Mouse (Mus musculus) embryonic facial prominence, embryonic 10.5 days (tissue): Measurements from ENCODE around the gene Itsn2. TPM values are rescaled to one million over a fixed set of nuclear protein-coding genes. Genes with fewer than 3 reads are reported as not detected.
"Not testable (repeated sequence)": the region's sequence is repeated elsewhere in the genome, so short reads cannot be mapped to it uniquely, and the experiment has no call there.

Experiments
- DNase-seq: peaks from one replicate; pipeline ENCODE4 v3.0.0-alpha.2; 2017; ENCODE audit warnings: low spot score
- H3K27ac ChIP-seq: fragments of 300-500 bp; sonication (generic); replicated peaks from 2 replicates; pipeline ENCODE4 v1.5.1; 2016; ENCODE audit warnings: mild to moderate bottlenecking
- H3K27me3 ChIP-seq: fragments of 300-500 bp; sonication (generic); replicated peaks from 2 replicates; pipeline ENCODE4 v1.6.1; 2016; ENCODE audit warnings: low read depth, mild to moderate bottlenecking; ENCODE audit not compliant: poor library complexity, severe bottlenecking
- H3K36me3 ChIP-seq: fragments of 300-500 bp; sonication (generic); replicated peaks from 2 replicates; pipeline ENCODE4 v1.6.1; 2016; ENCODE audit warnings: mild to moderate bottlenecking, moderate library complexity
- H3K4me1 ChIP-seq: fragments of 300-500 bp; sonication (generic); 2 replicates; pipeline ENCODE4 v1.6.1; 2016
- H3K4me3 ChIP-seq: fragments of 300-500 bp; sonication (generic); 2 replicates; pipeline ENCODE4 v1.5.1; 2016; ENCODE audit warnings: mild to moderate bottlenecking, moderate library complexity
- H3K9me3 ChIP-seq: fragments of 300-500 bp; sonication (generic); 2 replicates; pipeline ENCODE4 v1.6.1; 2016; ENCODE audit warnings: mild to moderate bottlenecking
- WGBS: fragments of 180-500 bp; shearing (Covaris S2); methylation state at CpG from one replicate; pipeline ENCODE4 v1.1.7; 2016; 5-methylcytosine and 5-hydroxymethylcytosine counted together
- polyA plus RNA-seq: library from polyadenylated mRNA; unstranded; fragments of >200 nt; fragmentation: Nextera tagmentation; extraction: Ambion mirVana; gene quantifications from 2 replicates; pipeline ENCODE4 v1.2.1, GENCODE M21; 2016

Itsn2 gene
- polyA plus RNA-seq, 1 experiment from 2014 or later: 17.6 TPM

DNA sequence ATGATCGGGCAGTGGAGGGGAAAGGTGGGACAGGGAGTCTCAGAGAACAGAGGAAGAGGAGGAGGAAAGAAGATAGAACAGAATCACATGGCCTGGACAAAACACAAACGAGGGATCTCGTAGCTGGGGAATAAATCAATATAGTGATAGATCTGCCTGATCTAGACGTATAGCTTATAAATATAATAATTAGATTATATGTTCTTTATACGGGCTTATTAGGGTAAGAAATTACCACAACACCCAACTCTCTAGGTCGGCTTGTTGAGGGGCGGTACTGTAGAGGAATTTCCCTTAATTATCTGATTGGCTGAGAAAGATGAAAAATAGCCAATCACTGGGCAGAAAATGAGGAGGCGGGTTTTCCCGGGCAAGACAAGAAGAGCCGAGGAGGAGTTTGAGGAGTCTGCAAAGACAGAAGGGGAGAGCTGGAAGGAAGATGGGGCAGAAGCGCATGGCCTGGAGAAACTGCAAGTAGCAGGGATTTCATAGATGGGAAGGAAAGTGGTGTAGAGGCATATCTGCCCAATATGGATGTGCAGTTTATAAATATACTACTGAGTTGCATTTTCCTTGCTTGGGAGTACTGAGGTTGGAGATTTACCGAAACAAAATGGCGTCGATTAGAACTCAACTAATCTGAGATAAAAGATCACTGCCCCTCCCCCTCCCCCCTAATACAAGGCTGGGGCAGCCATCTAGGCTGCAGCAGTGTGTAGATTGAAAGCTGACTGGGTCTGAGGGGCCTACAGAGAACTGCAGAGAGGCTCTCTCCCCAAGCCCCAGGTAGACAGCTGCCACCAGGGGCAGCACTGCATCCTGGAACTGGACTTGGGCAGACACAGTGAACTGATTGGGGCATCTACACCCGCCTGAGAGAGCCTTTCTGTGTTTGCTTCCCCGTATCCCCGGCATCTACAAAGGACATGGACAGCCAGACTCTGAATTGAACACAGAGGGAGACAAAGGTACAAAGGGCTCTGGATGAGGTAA, 127.6 kb downstream of the Itsn2 start:
- no peak overlapping the region for H3K4me3 ChIP-seq
- no peak overlapping the region; the same call in 1 of the 2 replicates for H3K27ac ChIP-seq
- H3K27me3 ChIP-seq: no peaks in the 10 kb centered on the region
- H3K36me3 ChIP-seq: no peaks in the 10 kb centered on the region
- no peaks in the 10 kb centered on the region for H3K9me3 ChIP-seq
- H3K4me1 ChIP-seq: peaks cover 7% of the 10 kb centered on the region; the same call in 1 of the 2 replicates
- 73% methylated on average over 17 of the region's 17 CpGs for WGBS
- DNase-seq: no peak

DNA sequence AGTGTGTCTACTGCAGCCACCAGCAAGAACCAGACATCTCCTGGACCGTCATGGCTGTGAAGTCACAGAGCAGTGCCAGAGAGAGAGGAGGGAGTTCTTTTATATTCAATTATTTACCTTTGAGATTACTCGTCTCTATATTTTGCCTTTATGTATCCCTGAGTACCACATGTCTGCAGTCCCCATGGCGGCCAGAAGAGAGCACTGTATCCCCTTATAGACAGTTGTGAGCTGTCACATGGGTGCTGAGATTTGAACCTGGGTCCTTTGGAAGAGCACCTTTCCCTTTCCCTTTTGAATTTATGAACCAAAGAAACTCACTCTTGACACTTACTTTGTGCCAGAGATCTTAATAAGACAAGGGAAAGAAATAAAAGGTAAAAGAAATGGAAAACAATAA, 136.7 kb downstream of the Itsn2 start:
- no peak for DNase-seq
- WGBS: 91% methylated on average over 3 of the region's 3 CpGs
- Histone ChIP-seq H3K27ac (no peak overlapping the region), H3K4me3 (no peak overlapping the region), H3K9me3 (no peaks in the 10 kb centered on the region), H3K4me1 (no peaks in the 10 kb centered on the region), H3K27me3 (no peaks in the 10 kb centered on the region), H3K36me3 (no peaks in the 10 kb centered on the region)

DNA sequence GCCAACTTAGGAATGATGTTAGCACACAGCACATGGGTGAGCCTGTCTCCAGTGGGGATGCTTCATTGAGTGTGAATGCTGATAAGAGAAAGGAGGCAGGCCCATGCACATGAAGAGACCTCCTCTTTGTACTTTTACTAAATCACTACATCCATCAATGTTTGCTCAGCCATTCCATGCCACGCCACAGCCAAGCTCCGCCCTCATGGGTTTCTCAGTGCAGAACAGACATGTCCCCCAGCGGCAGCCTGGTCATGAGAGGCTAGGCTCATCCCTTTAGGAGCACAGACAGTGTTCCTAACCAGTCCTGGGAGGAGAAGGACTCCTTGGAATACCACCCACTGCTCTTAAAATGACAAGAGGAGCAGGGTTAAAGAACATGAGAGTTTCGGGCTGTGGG, 139.2 kb downstream of the Itsn2 start:
- H3K4me3 ChIP-seq: no peak overlapping the region
- no peak overlapping the region for H3K27ac ChIP-seq
- DNase-seq: no peak
- 0 out of 2 replicates have a peak, but pooled peaks cover 5% of the 10 kb centered on the region for H3K27me3 ChIP-seq
- no peaks in the 10 kb centered on the region for H3K9me3 ChIP-seq
- WGBS: 76% methylated on average over 4 of the region's 4 CpGs
- H3K36me3 ChIP-seq: no peaks in the 10 kb centered on the region
- H3K4me1 ChIP-seq: no peaks in the 10 kb centered on the region

DNA sequence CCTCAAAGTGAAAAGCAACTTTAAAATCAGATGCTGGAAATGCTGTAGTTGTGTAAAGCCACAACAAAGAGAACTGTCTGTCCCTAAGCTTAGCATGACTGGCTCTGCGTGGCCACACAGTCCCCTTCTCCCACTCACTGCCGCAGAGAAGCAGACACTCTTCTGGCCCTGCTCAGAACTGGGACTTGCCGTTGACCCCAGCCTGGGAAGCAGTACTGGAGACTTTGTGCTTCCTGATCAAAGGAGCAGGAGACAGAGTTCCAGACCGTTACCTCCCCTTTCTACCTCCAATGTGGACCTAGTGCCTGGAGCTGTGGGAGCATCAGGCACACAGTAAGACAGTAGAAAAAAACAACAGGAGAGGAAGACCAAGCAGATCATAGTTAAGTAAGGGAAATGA, 139.9 kb downstream of the Itsn2 start:
- 0 out of 2 replicates have a peak, but pooled peaks cover 5% of the 10 kb centered on the region for H3K27me3 ChIP-seq

DNA sequence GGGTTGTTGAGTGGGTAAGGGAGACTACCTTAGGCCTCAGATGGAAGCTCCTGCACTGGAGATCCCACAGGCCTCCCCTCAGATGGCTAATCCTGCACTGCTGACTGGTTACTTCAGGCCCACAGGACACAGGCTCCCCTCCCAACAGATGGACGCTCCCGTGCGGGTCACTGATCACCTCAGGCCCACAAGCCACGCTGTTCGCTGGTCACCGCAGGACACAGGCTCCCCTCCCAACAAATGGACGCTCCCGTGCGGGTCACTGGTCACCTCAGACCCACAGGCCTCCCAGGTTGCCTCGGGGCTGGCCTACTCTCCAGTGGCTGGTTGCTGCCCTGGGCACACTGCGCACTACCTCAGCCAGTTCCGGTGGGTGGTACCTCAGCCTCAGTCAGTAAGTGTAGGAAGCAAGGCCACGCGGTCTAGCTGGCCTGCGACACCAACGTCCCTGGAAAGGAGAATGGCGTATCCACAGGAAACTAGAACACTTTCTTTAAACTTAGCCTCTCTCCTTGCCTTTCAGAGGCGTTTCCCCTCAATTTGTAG, 145.7 kb downstream of the Itsn2 start, which contains the start of gene Fam228a:
TSS of gene Fam228a (minus strand) at position 400 of the 546 bp plus-strand sequence.
- Histone ChIP-seq H3K4me3 (no peak within 1 kb of the TSS), H3K36me3 (no peaks in the 10 kb centered on the region), H3K27me3 (0 out of 2 replicates have a peak, but pooled peaks cover 5% of the 10 kb centered on the region), H3K9me3 (no peaks in the 10 kb centered on the region), H3K4me1 (no peaks in the 10 kb centered on the region), H3K27ac (no peak within 1 kb of the TSS)
- DNase-seq: no peak
- WGBS: 89% methylated on average over 18 of the region's 18 CpGs

More for the DNA sequence above, 139.9 kb downstream of the Itsn2 start:
- Histone ChIP-seq H3K9me3 (no peaks in the 10 kb centered on the region), H3K4me1 (no peaks in the 10 kb centered on the region), H3K4me3 (no peak overlapping the region), H3K27ac (no peak overlapping the region), H3K36me3 (no peaks in the 10 kb centered on the region)
- DNase-seq: no peak
- 68% methylated on average over 4 of the region's 4 CpGs for WGBS

DNA sequence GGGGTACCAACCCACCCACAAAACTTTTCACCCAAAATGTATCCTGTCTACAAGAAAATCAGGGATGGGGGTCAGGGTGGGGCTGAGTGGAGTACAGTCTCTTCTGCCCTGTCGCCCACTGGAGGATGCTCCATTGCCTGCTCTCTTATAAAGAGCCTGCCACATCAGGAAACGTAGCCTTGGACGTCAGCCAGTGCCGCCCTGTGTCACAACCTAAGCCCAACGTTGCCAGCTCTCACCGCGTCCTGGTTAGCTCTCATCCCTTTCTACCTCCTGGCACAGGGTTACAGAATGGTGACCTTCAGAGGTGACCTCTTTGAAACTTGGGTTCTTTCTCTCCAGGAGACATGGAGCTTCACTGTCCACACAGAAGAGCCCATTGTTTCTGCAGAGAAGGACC, 148.4 kb downstream of the Itsn2 start:
- H3K27me3 ChIP-seq: no peaks in the 10 kb centered on the region
- H3K9me3 ChIP-seq: no peaks in the 10 kb centered on the region
- H3K36me3 ChIP-seq: no peaks in the 10 kb centered on the region
- no peak for DNase-seq
- no peaks in the 10 kb centered on the region for H3K4me1 ChIP-seq
- 74% methylated on average over 7 of the region's 7 CpGs for WGBS
- no peak overlapping the region for H3K4me3 ChIP-seq
- no peak overlapping the region for H3K27ac ChIP-seq

DNA sequence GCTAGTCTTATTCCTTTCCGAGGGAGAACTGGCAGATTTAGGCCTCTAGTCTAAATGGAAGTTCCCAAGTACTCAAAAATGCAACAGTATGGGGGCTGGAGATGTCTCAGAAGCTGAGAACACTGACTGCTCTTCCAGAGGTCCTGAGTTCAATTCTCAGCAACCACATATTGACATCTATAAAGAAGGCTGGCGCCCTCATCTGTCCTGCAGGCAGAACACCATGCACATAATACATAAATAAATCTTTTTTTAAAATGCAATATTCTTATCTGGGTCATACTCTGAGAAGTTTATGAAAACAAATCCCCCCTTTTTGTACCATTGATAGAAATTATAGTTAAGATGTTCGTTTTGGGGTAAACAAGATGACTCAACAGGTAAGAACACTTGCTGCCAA, 149.7 kb downstream of the Itsn2 start:
- H3K4me1 ChIP-seq: no peaks in the 10 kb centered on the region

DNA sequence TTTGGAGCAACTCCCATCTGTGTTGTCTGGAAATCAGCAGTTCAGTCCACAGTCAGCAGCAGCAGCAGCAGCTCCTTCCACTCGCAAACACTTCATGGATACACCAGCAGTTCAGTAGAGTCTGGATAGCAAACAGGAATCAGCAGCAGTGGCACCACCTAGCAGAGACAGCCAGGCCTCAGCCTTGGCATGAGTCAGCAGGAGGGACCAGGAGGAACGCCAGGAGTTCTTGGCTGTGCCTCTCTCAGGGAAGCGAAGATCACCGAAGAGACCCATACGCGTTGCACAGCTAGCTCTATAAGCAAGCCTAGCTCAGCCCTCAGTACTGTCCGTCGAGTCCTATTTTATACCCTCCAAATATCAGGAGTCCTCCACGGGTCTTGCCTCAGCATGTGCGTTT, 152.0 kb downstream of the Itsn2 start:
- DNase-seq: no peak
- Histone ChIP-seq H3K4me3 (no peak overlapping the region), H3K27me3 (no peaks in the 10 kb centered on the region), H3K4me1 (no peaks in the 10 kb centered on the region), H3K36me3 (no peaks in the 10 kb centered on the region), H3K27ac (no peak overlapping the region), H3K9me3 (no peaks in the 10 kb centered on the region)
- WGBS: 90% methylated on average over 10 of the region's 10 CpGs

More for the DNA sequence above, 149.7 kb downstream of the Itsn2 start:
- Histone ChIP-seq H3K4me3 (no peak overlapping the region), H3K27me3 (no peaks in the 10 kb centered on the region), H3K36me3 (no peaks in the 10 kb centered on the region), H3K9me3 (no peaks in the 10 kb centered on the region), H3K27ac (no peak overlapping the region)
- WGBS: 87% methylated on average over 3 of the region's 3 CpGs
- no peak for DNase-seq

DNA sequence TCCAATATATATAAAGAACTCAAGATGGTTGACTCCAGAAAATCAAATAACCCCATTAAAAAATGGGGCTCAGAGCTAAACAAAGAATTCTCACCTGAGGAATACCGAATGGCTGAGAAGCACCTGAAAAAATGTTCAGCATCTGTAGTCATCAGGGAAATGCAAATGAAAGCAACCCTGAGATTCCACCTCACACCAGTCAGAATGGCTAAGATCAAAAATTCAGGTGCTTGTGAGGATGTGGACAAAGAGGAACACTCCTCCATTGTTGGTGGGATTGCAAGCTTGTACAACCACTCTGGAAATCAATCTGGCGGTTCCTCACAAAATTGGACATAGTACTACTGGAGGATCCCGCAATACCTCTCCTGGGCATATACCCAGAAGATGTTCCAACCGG, 162.0 kb downstream of the Itsn2 start:
- not testable (repeated sequence) for H3K27me3 ChIP-seq, H3K36me3 ChIP-seq, H3K27ac ChIP-seq, H3K9me3 ChIP-seq, H3K4me1 ChIP-seq, DNase-seq, H3K4me3 ChIP-seq
- 91% methylated on average over 4 of the region's 4 CpGs for WGBS

DNA sequence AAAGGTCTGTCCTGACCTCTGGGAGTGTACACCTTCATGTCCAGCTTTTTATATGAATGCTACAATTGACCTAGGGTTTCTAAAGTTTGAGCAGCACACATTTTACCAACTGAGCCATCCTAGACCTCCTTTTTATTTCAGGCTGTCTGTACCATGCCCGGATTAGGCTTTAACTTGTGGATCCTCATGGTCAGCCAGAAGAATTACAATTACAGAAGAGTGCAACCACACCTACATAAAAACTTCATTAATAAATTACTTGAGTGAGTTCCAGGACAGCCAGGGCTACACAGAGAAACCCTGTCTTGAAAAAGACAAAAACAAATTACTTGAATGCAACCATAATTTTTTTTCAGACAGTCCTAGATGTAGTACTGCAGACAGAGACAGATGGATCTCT, 164.6 kb downstream of the Itsn2 start:
- Histone ChIP-seq H3K27me3 (no peaks in the 10 kb centered on the region), H3K27ac (no peak overlapping the region), H3K9me3 (no peaks in the 10 kb centered on the region), H3K4me3 (no peak overlapping the region), H3K4me1 (no peaks in the 10 kb centered on the region), H3K36me3 (no peaks in the 10 kb centered on the region)
- no peak for DNase-seq
- 82% methylated on average over 1 of the region's 1 CpGs for WGBS
